ENCODE assay signal across 8 mouse cellular contexts in genomic region chr6:47739696-47740095, GRCm38 (mm10).
DNase-seq lines count a peak whose midpoint lies in the region; ATAC-seq and TF ChIP-seq lines count a peak whose summit lies in the region.
"Not testable (repeated sequence)": the region's sequence is repeated elsewhere in the genome, so short reads cannot be mapped to it uniquely, and the experiment has no call there.

No protein-coding gene starts in this region.

- not testable (repeated sequence) for ATAC-seq in limb, embryonic 12.5 days (ENCODE audit: insufficient number of reproducible peaks, insufficient read depth, low FRiP score, low TSS enrichment, low read depth)

- TF ChIP-seq CTCF in gastrocnemius, adult 2 months (IDR thresholded peaks at IDR 0.05): not testable (repeated sequence)

- H3K4me1 ChIP-seq in limb, embryonic 12.5 days (replicated peaks): not testable (repeated sequence)

- H3K9me3 ChIP-seq in limb, embryonic 12.5 days: not testable (repeated sequence)

- WGBS in limb, embryonic 12.5 days: 8% methylated on average over 14 of the region's 26 CpGs

- not testable (repeated sequence) for H3K9ac ChIP-seq in limb, embryonic 12.5 days (replicated peaks)

- H3K4me2 ChIP-seq in limb, embryonic 12.5 days: not testable (repeated sequence)

- H3K4me3 ChIP-seq in gastrocnemius, adult 2 months: 0 out of 2 replicates have a peak overlapping the region, but pooled peaks have one; percentile 32
- H3K4me3 ChIP-seq in limb, embryonic 12.5 days (replicated peaks): 0 out of 2 replicates have a peak overlapping the region, but pooled peaks have one; percentile 21

- not testable (repeated sequence) for H3K36me3 ChIP-seq in limb, embryonic 12.5 days

- H3K27ac ChIP-seq in gastrocnemius, adult 2 months; limb, embryonic 12.5 days: not testable (repeated sequence)

- DNase-seq in T-cell, adult 2 months (ENCODE audit: low spot score): peak; percentile 75
- DNase-seq in cerebellum, postnatal 14 days: peak; percentile 80 to 82
- DNase-seq in gastrocnemius, adult 2 months: peak; percentile 72
- peak; percentile 73 for DNase-seq in heart, postnatal 36 days
- peak; percentile 76 for DNase-seq in layer of hippocampus, adult 11-12 months (ENCODE audit: low spot score)
- DNase-seq in ovary, adult 18-20 months (ENCODE audit: low spot score): peak; percentile 24
- peak; percentile 74 for DNase-seq in testis, postnatal 10 days (ENCODE audit: low spot score)

- not testable (repeated sequence) for H3K27me3 ChIP-seq in limb, embryonic 12.5 days

- intact Hi-C loops in gastrocnemius, adult 2 months (cut with DNase I); heart, postnatal 36 days (cut with DNase I): not testable (repeated sequence)

Comparison
In these comparisons a context has a peak if more than half of its experiments do, and no peak if none do; other contexts are left out.
1. DNase-seq: peak in every context shown above with its lines; median percentile 81 in cerebellum, postnatal 14 days; 76 in layer of hippocampus, adult 11-12 months; 75 in T-cell, adult 2 months; 74 in testis, postnatal 10 days; 73 in heart, postnatal 36 days; 72 in gastrocnemius, adult 2 months; 24 in ovary, adult 18-20 months.